Mouse (Mus musculus) stomach, embryonic 14.5 days (tissue): ENCODE measurements around the gene Prrt1. TPM values are rescaled to one million over a fixed set of nuclear protein-coding genes. Genes with fewer than 3 reads are reported as not detected.

ENCODE experiments used
- ATAC-seq: fragments of 200-750 bp; cut with Nextera tagmentation; 2 replicates; pipeline ENCODE4 v1.8.0; 2017; ENCODE audit warnings: low read depth, moderate TSS enrichment; ENCODE audit not compliant: insufficient number of reproducible peaks, insufficient read depth, low FRiP score
- H3K27ac ChIP-seq: fragments of 300-500 bp; sonication (generic); 2 replicates; pipeline ENCODE4 v1.5.1; 2014; ENCODE audit warnings: mild to moderate bottlenecking, low read length, moderate library complexity, mixed read lengths
- H3K27me3 ChIP-seq: fragments of 300-500 bp; sonication (generic); 2 replicates; pipeline ENCODE4 v1.6.1; 2014; ENCODE audit warnings: low read length, control low read depth, mixed read lengths; ENCODE audit not compliant: control insufficient read depth, insufficient read depth
- H3K36me3 ChIP-seq: fragments of 300-500 bp; sonication (generic); 2 replicates; pipeline ENCODE4 v1.6.1; 2014; ENCODE audit warnings: mild to moderate bottlenecking, control low read depth, low read length, moderate library complexity, mixed read lengths; ENCODE audit not compliant: control insufficient read depth, insufficient read depth
- H3K4me1 ChIP-seq: fragments of 300-500 bp; sonication (generic); 2 replicates; pipeline ENCODE4 v1.6.1; 2014; ENCODE audit warnings: low read length, control low read depth, mixed read lengths; ENCODE audit not compliant: control insufficient read depth, insufficient read depth
- H3K4me2 ChIP-seq: fragments of 300-500 bp; sonication (generic); replicated peaks from 2 replicates; pipeline ENCODE4 v1.6.1; 2014; ENCODE audit warnings: low read depth, low read length, control low read depth
- H3K4me3 ChIP-seq: fragments of 300-500 bp; sonication (generic); 2 replicates; pipeline ENCODE4 v1.5.1; 2014; ENCODE audit warnings: low read depth, low read length, control low read depth
- H3K9ac ChIP-seq: fragments of 300-500 bp; sonication (generic); replicated peaks from 2 replicates; pipeline ENCODE4 v1.6.1; 2014; ENCODE audit warnings: low read depth, mild to moderate bottlenecking, control low read depth, low read length, moderate library complexity, mixed read lengths
- H3K9me3 ChIP-seq: fragments of 300-500 bp; sonication (generic); 2 replicates; pipeline ENCODE4 v1.6.1; 2016; ENCODE audit warnings: low read depth, low read length, control low read depth; ENCODE audit not compliant: control insufficient read depth
- WGBS: fragments of 180-500 bp; shearing (Covaris S2); extraction: QIAGEN DNeasy Blood & Tissue Kit; methylation state at CpG from one replicate; pipeline ENCODE4 v1.1.7; 2014; 5-methylcytosine and 5-hydroxymethylcytosine counted together
- polyA plus RNA-seq: library from polyadenylated mRNA; unstranded; fragments of >200 nt; fragmentation: Nextera tagmentation; extraction: Ambion mirVana; gene quantifications from 2 replicates; pipeline ENCODE4 v1.2.1, GENCODE M21; 2014

The Prrt1 gene
- polyA plus RNA-seq, 1 experiment from 2014 or later, result 0.56 TPM

DNA sequence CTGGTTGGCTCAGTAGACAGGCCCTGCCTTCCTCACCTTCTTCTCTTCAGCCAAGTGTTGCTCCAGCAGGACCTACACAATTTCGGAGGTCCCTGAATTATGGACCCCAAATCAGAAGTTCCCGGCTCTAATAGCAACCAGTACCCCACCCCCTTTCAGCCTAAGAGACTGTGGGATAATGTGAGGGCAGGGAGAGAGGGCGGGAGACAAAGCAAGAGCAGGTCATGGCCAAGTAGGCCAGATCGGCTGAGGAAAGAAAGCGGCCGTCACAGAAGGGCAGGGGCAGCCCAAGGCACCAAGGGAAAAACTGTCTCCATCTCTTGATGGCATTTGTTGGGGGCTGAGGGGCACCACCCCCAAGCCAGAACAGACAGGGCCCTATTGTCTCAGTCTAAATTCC lies 13.5 kb upstream of the Prrt1 start, which contains the start of gene Egfl8:
Gene Egfl8, minus strand, starts transcription at position 101 of the 400 bp plus-strand sequence.
- H3K27ac ChIP-seq, result 0 out of 2 replicates have a peak within 1 kb of the TSS, but pooled peaks have one; percentile 10
- no peak within 1 kb of the TSS for H3K4me3 ChIP-seq
- H3K9ac ChIP-seq, result no peak within 1 kb of the TSS
- H3K4me1 ChIP-seq, result no peaks in the 10 kb centered on the region
- peaks cover 55% of the 10 kb centered on the region for H3K36me3 ChIP-seq
- WGBS, result 75% methylated on average over 6 of the region's 6 CpGs
- H3K9me3 ChIP-seq, result no peaks in the 10 kb centered on the region
- no peak for ATAC-seq
- no peaks in the 10 kb centered on the region for H3K27me3 ChIP-seq
- no peak within 1 kb of the TSS for H3K4me2 ChIP-seq

- no peak for ATAC-seq
- WGBS, result 21% methylated on average over 6 of the region's 6 CpGs
- H3K36me3 ChIP-seq, result peaks cover 41% of the 10 kb centered on the region
- no peak overlapping the region for H3K4me3 ChIP-seq
- no peaks in the 10 kb centered on the region for H3K4me1 ChIP-seq
- no peak overlapping the region for H3K27ac ChIP-seq
- no peaks in the 10 kb centered on the region for H3K27me3 ChIP-seq
- H3K9ac ChIP-seq, result no peak overlapping the region
- H3K4me2 ChIP-seq, result no peak overlapping the region
- H3K9me3 ChIP-seq, result no peaks in the 10 kb centered on the region
Measured at GRCm38 (mm10) chr17:34618999-34619398, 10.3 kb upstream of the Prrt1 start.

DNA sequence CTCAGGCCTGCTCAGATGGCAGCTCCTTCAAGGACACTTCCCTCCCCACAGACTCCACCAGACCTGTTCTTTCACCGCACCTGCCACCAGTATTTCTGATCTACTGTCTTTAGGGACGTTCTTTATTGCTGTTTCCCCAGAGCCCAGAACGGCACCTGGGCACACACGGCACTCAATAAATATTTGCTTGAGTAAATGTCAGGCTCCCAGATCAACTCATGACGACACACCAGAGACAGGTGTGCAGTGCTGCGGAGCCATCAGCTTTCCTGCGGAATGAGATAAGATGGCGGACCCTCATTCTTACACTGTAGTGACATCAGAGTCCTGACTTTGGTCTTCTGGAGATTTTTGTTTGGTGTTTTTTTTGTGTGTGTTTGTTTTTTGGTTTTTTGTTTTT lies 8.3 kb upstream of the Prrt1 start:
- WGBS, result 70% methylated on average over 8 of the region's 8 CpGs
- H3K4me3 ChIP-seq, result no peak overlapping the region

DNA sequence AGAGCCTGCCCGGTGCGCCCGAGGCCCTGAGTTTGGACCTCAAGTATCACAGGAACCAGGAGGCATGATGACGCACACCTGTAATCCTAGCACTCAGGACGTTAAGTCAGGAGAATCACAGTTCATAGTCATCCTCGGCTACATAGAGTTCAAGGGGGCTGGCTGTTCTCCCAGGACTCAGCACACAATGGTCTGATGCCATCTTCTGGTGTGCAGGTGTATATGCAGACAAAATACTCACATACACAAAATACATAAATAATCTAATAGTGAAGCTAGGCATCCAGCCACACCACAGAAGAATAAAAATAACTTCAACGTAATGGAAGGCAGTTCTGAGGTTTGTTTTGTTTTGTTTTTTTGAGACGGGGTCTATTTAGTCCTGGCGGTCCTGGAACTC lies 6.2 kb upstream of the Prrt1 start:
- H3K27me3 ChIP-seq, result no peaks in the 10 kb centered on the region
- no peak overlapping the region for H3K27ac ChIP-seq
- no peak overlapping the region for H3K4me3 ChIP-seq
- H3K4me2 ChIP-seq, result no peak overlapping the region
- 86% methylated on average over 9 of the region's 9 CpGs for WGBS
- ATAC-seq, result no peak
- H3K36me3 ChIP-seq, result peaks cover 21% of the 10 kb centered on the region; the same call in 1 of the 2 replicates
- H3K9me3 ChIP-seq, result no peaks in the 10 kb centered on the region
- peaks cover 7% of the 10 kb centered on the region; the same call in 1 of the 2 replicates for H3K4me1 ChIP-seq
- no peak overlapping the region for H3K9ac ChIP-seq

More for the DNA sequence above, 8.3 kb upstream of the Prrt1 start:
- no peaks in the 10 kb centered on the region for H3K9me3 ChIP-seq
- H3K27ac ChIP-seq, result no peak overlapping the region
- no peak for ATAC-seq
- H3K36me3 ChIP-seq, result peaks cover 35% of the 10 kb centered on the region
- H3K4me2 ChIP-seq, result no peak overlapping the region
- H3K4me1 ChIP-seq, result peaks cover under 1% of the 10 kb centered on the region; the same call in 1 of the 2 replicates
- H3K9ac ChIP-seq, result no peak overlapping the region
- no peaks in the 10 kb centered on the region for H3K27me3 ChIP-seq

DNA sequence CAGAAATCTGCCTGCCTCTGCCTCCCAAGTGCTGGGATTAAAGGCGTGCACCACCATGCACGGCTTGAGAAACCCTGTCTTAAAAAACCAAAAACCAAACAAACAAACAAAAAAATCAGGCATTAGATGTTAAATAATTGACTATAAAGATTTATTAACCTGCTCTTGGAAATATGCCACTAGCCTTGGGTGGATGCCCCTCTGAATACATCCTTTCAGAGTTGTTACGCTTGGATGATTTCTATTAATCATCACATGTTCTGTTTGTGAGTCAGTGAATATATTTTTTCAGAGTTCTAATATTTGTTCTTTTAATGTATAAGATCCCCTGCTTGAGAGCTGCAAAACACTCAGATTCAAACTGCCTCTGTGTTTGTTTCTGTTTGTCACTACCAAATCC lies 4.4 kb upstream of the Prrt1 start:
- Histone ChIP-seq H3K4me2 (no peak overlapping the region), H3K27ac (no peak overlapping the region), H3K27me3 (peaks cover 4% of the 10 kb centered on the region; the same call in 1 of the 2 replicates), H3K4me1 (peaks cover 24% of the 10 kb centered on the region), H3K9me3 (no peaks in the 10 kb centered on the region), H3K9ac (no peak overlapping the region), H3K4me3 (no peak overlapping the region), H3K36me3 (peaks cover 17% of the 10 kb centered on the region; the same call in 1 of the 2 replicates)
- no peak for ATAC-seq
- WGBS, result 95% methylated on average over 3 of the region's 3 CpGs

GRCm38 (mm10) chr17:34626062-34626772 lies 3.1 kb upstream of the Prrt1 start:
- peaks cover 15% of the 10 kb centered on the region; the same call in 1 of the 2 replicates for H3K36me3 ChIP-seq
- H3K9me3 ChIP-seq, result no peaks in the 10 kb centered on the region
- peak overlapping the region; percentile 97; the same call in 1 of the 2 replicates for H3K27ac ChIP-seq
- WGBS, result 50% methylated on average over 16 of the region's 16 CpGs
- H3K4me1 ChIP-seq, result peaks cover 34% of the 10 kb centered on the region
- peaks cover 15% of the 10 kb centered on the region for H3K27me3 ChIP-seq
- H3K9ac ChIP-seq, result peak overlapping the region; percentile 50; the same call in 1 of the 2 replicates
- peak overlapping the region; percentile 69 for H3K4me3 ChIP-seq
- no peak for ATAC-seq
- peak overlapping the region; percentile 56 for H3K4me2 ChIP-seq

- H3K4me2 ChIP-seq, result peak overlapping the region; percentile 56
- H3K9me3 ChIP-seq, result no peaks in the 10 kb centered on the region
- peaks cover 39% of the 10 kb centered on the region for H3K4me1 ChIP-seq
- 1% methylated on average over 18 of the region's 18 CpGs for WGBS
- peaks cover 20% of the 10 kb centered on the region for H3K27me3 ChIP-seq
- peak overlapping the region; percentile 69 for H3K4me3 ChIP-seq
- H3K27ac ChIP-seq, result peak overlapping the region; percentile 97
- H3K9ac ChIP-seq, result peak overlapping the region; percentile 50; the same call in 1 of the 2 replicates
- peaks cover 15% of the 10 kb centered on the region; the same call in 1 of the 2 replicates for H3K36me3 ChIP-seq
- no peak for ATAC-seq
Measured at GRCm38 (mm10) chr17:34626773-34627092, 2.6 kb upstream of the Prrt1 start.

- WGBS, result under 1% methylated on average over 41 of the region's 45 CpGs
- peak overlapping the region; percentile 72 for H3K9ac ChIP-seq
Measured at GRCm38 (mm10) chr17:34627093-34627942, 2.0 kb upstream of the Prrt1 start.

More at GRCm38 (mm10) chr17:34627093-34627942, 2.0 kb upstream of the Prrt1 start:
- peak; percentile 85 for ATAC-seq
- H3K4me1 ChIP-seq, result peaks cover 42% of the 10 kb centered on the region
- no peaks in the 10 kb centered on the region for H3K9me3 ChIP-seq
- H3K27me3 ChIP-seq, result peaks cover 22% of the 10 kb centered on the region
- peak overlapping the region; percentile 69 for H3K4me3 ChIP-seq
- H3K27ac ChIP-seq, result peak overlapping the region; percentile 97
- H3K36me3 ChIP-seq, result peaks cover 10% of the 10 kb centered on the region; the same call in 1 of the 2 replicates
- H3K4me2 ChIP-seq, result peak overlapping the region; percentile 56
